Mouse (Mus musculus) heart, postnatal 0 days (tissue): ENCODE measurements at regions not wholly inside any gene's neighbourhood (a gene's known extent, or its start where the extent isn't known, plus 50 kb on each side); places are given as distances from the start of the nearest gene placed in this dataset.

Source experiments
- CTCF ChIP-seq: IDR thresholded peaks from 2 replicates; pipeline ENCODE4 v1.5.1; 2016; ENCODE audit warnings: antibody characterized with exemption, control low read depth, low read depth
- EP300 ChIP-seq: IDR thresholded peaks from 2 replicates; pipeline ENCODE4 v1.6.1; 2016; ENCODE audit warnings: antibody characterized with exemption, low read depth

DNA sequence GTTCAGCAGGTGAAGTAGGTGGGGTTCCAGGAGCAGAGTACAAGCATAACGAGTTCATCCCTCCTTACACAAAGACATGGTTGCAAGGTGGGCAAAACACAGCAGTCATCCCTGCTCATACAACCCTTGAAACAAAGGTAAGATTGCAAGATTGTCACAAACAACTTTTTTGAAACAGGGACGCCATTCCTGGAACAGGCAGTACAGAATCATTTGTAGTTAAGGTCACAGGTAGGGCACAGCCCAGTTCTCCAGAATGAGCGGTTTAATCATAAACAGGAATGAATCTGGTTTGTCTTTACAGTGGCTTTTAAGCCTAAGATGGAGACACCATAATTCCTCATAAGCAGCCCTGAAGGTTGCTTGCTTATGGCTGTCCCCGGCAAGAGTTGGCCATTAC is 150.1 kb upstream of the Plcz1 start:
- TF ChIP-seq CTCF (no peak), EP300 (no peak)
